Mouse (Mus musculus): Measurements from ENCODE around the gene Mrpl12.

GRCm38 (mm10) chr11:120493351-120493750 is 8.9 kb downstream of the Mrpl12 start:
- no peak for TF ChIP-seq POLR2A (IDR thresholded peaks at IDR 0.05; ENCODE audit: low read depth, low read length)
- TF ChIP-seq CTCF (IDR thresholded peaks at IDR 0.05; ENCODE audit: extremely low read depth, insufficient read depth, insufficient read length, insufficient replicate concordance), result no peak
